24 mouse cellular contexts compared by ENCODE assay signal in genomic region chr1:82860391-82860790, GRCm38 (mm10). TPM values are rescaled to one million over a fixed set of nuclear protein-coding genes. Genes with fewer than 3 reads are reported as not detected.
DNase-seq lines count a peak whose midpoint lies in the region; ATAC-seq and TF ChIP-seq lines count a peak whose summit lies in the region.
"Had no signal": no experiment of that assay in that cellular context is flagged by ENCODE, and none has a peak within 500 bp of the region (broad histone marks: within the 10 kb centered on the region; RNA-seq: fewer than 3 reads in every experiment).

No protein-coding gene starts in this region.

- WGBS in limb, embryonic 11.5 days: 88% methylated on average over 4 of the region's 4 CpGs
- WGBS in limb, embryonic 10.5 days: over 99% methylated on average over 4 of the region's 4 CpGs
- WGBS in midbrain, embryonic 11.5 days: 97% methylated on average over 4 of the region's 4 CpGs
- 96% methylated on average over 4 of the region's 4 CpGs for WGBS in midbrain, postnatal 0 days
- 91% methylated on average over 4 of the region's 4 CpGs for WGBS in neural tube, embryonic 14.5 days

- H3K4me2 ChIP-seq in limb, embryonic 11.5 days (ENCODE audit: low read depth, severe bottlenecking): no peak overlapping the region
- H3K4me2 ChIP-seq in midbrain, embryonic 11.5 days: no peak overlapping the region
- no peak overlapping the region for H3K4me2 ChIP-seq in midbrain, postnatal 0 days (ENCODE audit: low read depth, low read length, poor library complexity, severe bottlenecking)
- H3K4me2 ChIP-seq in neural tube, embryonic 14.5 days (ENCODE audit: low read depth, low read length): no peak overlapping the region
- H3K4me2 ChIP-seq: heart, embryonic 11.5 days; liver, embryonic 13.5 days had no signal

- H3K27ac ChIP-seq in limb, embryonic 11.5 days (replicated peaks; ENCODE audit: low read depth, low read length): no peak overlapping the region
- H3K27ac ChIP-seq in limb, embryonic 10.5 days: no peak overlapping the region
- no peak overlapping the region for H3K27ac ChIP-seq in midbrain, embryonic 11.5 days (ENCODE audit: low read depth, low read length)
- no peak overlapping the region for H3K27ac ChIP-seq in midbrain, postnatal 0 days (ENCODE audit: low read depth, low read length)
- H3K27ac ChIP-seq in testis, adult 2 months (ENCODE audit: control insufficient read depth, insufficient read depth, low read depth, low read length): peak overlapping the region; percentile 73; the same call in 1 of the 2 replicates
- H3K27ac ChIP-seq in neural tube, embryonic 14.5 days (ENCODE audit: low read depth, low read length): no peak overlapping the region
- H3K27ac ChIP-seq: forebrain, embryonic 10.5 days; layer of hippocampus, adult 2 months; liver, embryonic 13.5 days had no signal

- ATAC-seq in limb, embryonic 11.5 days (ENCODE audit: insufficient number of reproducible peaks, low FRiP score, low TSS enrichment, low read depth): no peak
- ATAC-seq in midbrain, embryonic 11.5 days (ENCODE audit: low FRiP score): 0 out of 2 replicates have a peak, but pooled peaks have one; percentile 27
- ATAC-seq in midbrain, postnatal 0 days (ENCODE audit: low FRiP score): no peak
- ATAC-seq in neural tube, embryonic 14.5 days (ENCODE audit: low read depth): 0 out of 2 replicates have a peak, but pooled peaks have one; percentile 21
- ATAC-seq: forebrain, embryonic 16.5 days; lung, postnatal 0 days had no signal

- H3K4me1 ChIP-seq in limb, embryonic 11.5 days (ENCODE audit: control insufficient read depth, insufficient read depth, low read length): no peaks in the 10 kb centered on the region
- no peaks in the 10 kb centered on the region; the same call in 1 of the 2 replicates for H3K4me1 ChIP-seq in limb, embryonic 10.5 days
- H3K4me1 ChIP-seq in midbrain, embryonic 11.5 days (ENCODE audit: control insufficient read depth, insufficient read depth, low read length): no peaks in the 10 kb centered on the region
- no peaks in the 10 kb centered on the region for H3K4me1 ChIP-seq in midbrain, postnatal 0 days (ENCODE audit: insufficient read depth, low read length)
- H3K4me1 ChIP-seq in testis, adult 2 months (ENCODE audit: control insufficient read depth, insufficient read depth, low read length): no peaks in the 10 kb centered on the region
- H3K4me1 ChIP-seq in neural tube, embryonic 14.5 days (ENCODE audit: control insufficient read depth, insufficient read depth, low read length): no peaks in the 10 kb centered on the region
- H3K4me1 ChIP-seq: forebrain, embryonic 10.5 days had no signal

- no peak for TF ChIP-seq POLR2A in testis, adult 2 months (IDR thresholded peaks at IDR 0.05; ENCODE audit: control insufficient read depth, low read depth, low read length)

- H3K27me3 ChIP-seq in limb, embryonic 11.5 days (ENCODE audit: control insufficient read depth, insufficient read depth, low read length): no peaks in the 10 kb centered on the region
- no peaks in the 10 kb centered on the region for H3K27me3 ChIP-seq in limb, embryonic 10.5 days (ENCODE audit: low read depth, poor library complexity, severe bottlenecking)
- H3K27me3 ChIP-seq in midbrain, embryonic 11.5 days (ENCODE audit: control insufficient read depth, insufficient read depth, low read length): no peaks in the 10 kb centered on the region
- no peaks in the 10 kb centered on the region for H3K27me3 ChIP-seq in midbrain, postnatal 0 days (ENCODE audit: insufficient read depth, low read length)
- no peaks in the 10 kb centered on the region for H3K27me3 ChIP-seq in testis, adult 2 months (ENCODE audit: control insufficient read depth, insufficient read depth, low read length)
- H3K27me3 ChIP-seq in neural tube, embryonic 14.5 days (ENCODE audit: control insufficient read depth, insufficient read depth, low read length): no peaks in the 10 kb centered on the region
- H3K27me3 ChIP-seq: liver, embryonic 13.5 days had no signal

- no peak overlapping the region for H3K4me3 ChIP-seq in limb, embryonic 11.5 days (ENCODE audit: low read depth, low read length)
- H3K4me3 ChIP-seq in limb, embryonic 10.5 days: no peak overlapping the region
- H3K4me3 ChIP-seq in midbrain, embryonic 11.5 days (ENCODE audit: low read depth, low read length): no peak overlapping the region
- no peak overlapping the region for H3K4me3 ChIP-seq in midbrain, postnatal 0 days (ENCODE audit: low read depth, low read length)
- H3K4me3 ChIP-seq in testis, adult 2 months (ENCODE audit: control insufficient read depth, low read depth, low read length): peak overlapping the region; percentile 65
- no peak overlapping the region for H3K4me3 ChIP-seq in neural tube, embryonic 14.5 days (ENCODE audit: low read depth, low read length)
- H3K4me3 ChIP-seq: forebrain, embryonic 10.5 days; layer of hippocampus, adult 2 months; liver, embryonic 13.5 days had no signal

- peak; percentile 20 for DNase-seq in limb, embryonic 11.5 days (ENCODE audit: low spot score)
- DNase-seq in limb, embryonic 10.5 days (ENCODE audit: low spot score): no peak
- DNase-seq in midbrain, embryonic 11.5 days (ENCODE audit: low spot score, missing footprints): no peak
- DNase-seq in midbrain, postnatal 0 days (ENCODE audit: low spot score): no peak
- DNase-seq in testis, postnatal 10 days (ENCODE audit: low spot score): no peak
- DNase-seq in gastrocnemius, postnatal 4 days (ENCODE audit: low spot score in 2 of 2): no peak
- DNase-seq: adrenal gland, postnatal 36 days; cerebellum, adult 9-10 months; gastrocnemius, postnatal 10 days; heart, adult 11 months; kidney, adult 8-10 months; kidney, postnatal 14 days; liver, embryonic 13.5 days had no signal

- H3K36me3 ChIP-seq in limb, embryonic 11.5 days (ENCODE audit: control insufficient read depth, insufficient read depth, low read length): no peaks in the 10 kb centered on the region
- peaks cover 18% of the 10 kb centered on the region for H3K36me3 ChIP-seq in limb, embryonic 10.5 days
- no peaks in the 10 kb centered on the region for H3K36me3 ChIP-seq in midbrain, embryonic 11.5 days (ENCODE audit: control insufficient read depth, insufficient read depth, low read length)
- H3K36me3 ChIP-seq in midbrain, postnatal 0 days (ENCODE audit: insufficient read depth, low read length): 0 out of 2 replicates have a peak, but pooled peaks cover 3% of the 10 kb centered on the region
- H3K36me3 ChIP-seq in testis, adult 2 months (ENCODE audit: control insufficient read depth, insufficient read depth, low read length): no peaks in the 10 kb centered on the region; the same call in 1 of the 2 replicates
- no peaks in the 10 kb centered on the region for H3K36me3 ChIP-seq in neural tube, embryonic 14.5 days (ENCODE audit: control insufficient read depth, insufficient read depth, low read length)

- TF ChIP-seq CTCF in midbrain, postnatal 0 days (IDR thresholded peaks at IDR 0.05): no peak
- no peak for TF ChIP-seq CTCF in testis, adult 2 months (IDR thresholded peaks at IDR 0.05; ENCODE audit: control insufficient read depth, insufficient read depth, insufficient replicate concordance, low read depth, low read length)

- no peaks in the 10 kb centered on the region for H3K9me3 ChIP-seq in limb, embryonic 11.5 days (ENCODE audit: control insufficient read depth, low read length)
- H3K9me3 ChIP-seq in limb, embryonic 10.5 days (replicated peaks): no peaks in the 10 kb centered on the region
- H3K9me3 ChIP-seq in midbrain, embryonic 11.5 days (ENCODE audit: control insufficient read depth, low read length): no peaks in the 10 kb centered on the region
- H3K9me3 ChIP-seq in midbrain, postnatal 0 days (ENCODE audit: low read length): no peaks in the 10 kb centered on the region
- no peaks in the 10 kb centered on the region for H3K9me3 ChIP-seq in neural tube, embryonic 14.5 days (ENCODE audit: control insufficient read depth, low read length)
- H3K9me3 ChIP-seq: forebrain, embryonic 10.5 days; liver, embryonic 13.5 days had no signal

- no peak overlapping the region for H3K9ac ChIP-seq in limb, embryonic 11.5 days (ENCODE audit: low read length)
- H3K9ac ChIP-seq in midbrain, embryonic 11.5 days (ENCODE audit: low read length): no peak overlapping the region
- H3K9ac ChIP-seq in midbrain, postnatal 0 days (replicated peaks; ENCODE audit: low read length, poor library complexity, severe bottlenecking): no peak overlapping the region
- H3K9ac ChIP-seq in neural tube, embryonic 14.5 days (replicated peaks; ENCODE audit: low read depth, low read length): no peak overlapping the region
- H3K9ac ChIP-seq: liver, embryonic 13.5 days had no signal

RNA-seq across cellular contexts. Expression of gene Agfg1, which starts 21.1 kb away (rescaled TPM):
- polyA plus RNA-seq in limb, embryonic 11.5 days (2014; fragmentation: Nextera tagmentation; extraction: Ambion mirVana): 39.8 and 42.1 TPM in 2 replicates
- polyA plus RNA-seq in limb, embryonic 10.5 days (2016; fragmentation: Nextera tagmentation; extraction: Ambion mirVana): 26.9 and 30.5 TPM in 2 replicates
- polyA plus RNA-seq in midbrain, embryonic 11.5 days (2014; fragmentation: Nextera tagmentation; extraction: Ambion mirVana): 48.7 and 49.3 TPM in 2 replicates
- total RNA-seq in midbrain, postnatal 0 days (2014; rRNA removed): 101 and 107 TPM in 2 replicates
- polyA plus RNA-seq in midbrain, postnatal 0 days (2015; fragmentation: Nextera tagmentation; extraction: Ambion mirVana): 17.0 and 20.2 TPM in 2 replicates
- polyA plus RNA-seq in testis, adult 2 months (2012; rRNA removed): 145 and 150 TPM in 2 replicates
- 39.5 and 45.9 TPM in 2 replicates for polyA plus RNA-seq in neural tube, embryonic 14.5 days (2014; fragmentation: Nextera tagmentation; extraction: Ambion mirVana)
- total RNA-seq in gastrocnemius, postnatal 4 days (2021): 10 to 100 TPM; 37.1 to 41.4 TPM

RNA-seq across cellular contexts. Expression of gene A030005L19Rik, which starts 52.7 kb away (rescaled TPM):
- polyA plus RNA-seq in limb, embryonic 11.5 days (2014; fragmentation: Nextera tagmentation; extraction: Ambion mirVana): 0.33 TPM in 1 of 2 replicates, not detected in the other
- 0.19 TPM in 1 of 2 replicates, not detected in the other for polyA plus RNA-seq in limb, embryonic 10.5 days (2016; fragmentation: Nextera tagmentation; extraction: Ambion mirVana)
- 0.23 TPM in 1 of 2 replicates, not detected in the other for polyA plus RNA-seq in midbrain, embryonic 11.5 days (2014; fragmentation: Nextera tagmentation; extraction: Ambion mirVana)
- 0.33 TPM in 1 of 2 replicates, not detected in the other for total RNA-seq in midbrain, postnatal 0 days (2014; rRNA removed)
- polyA plus RNA-seq in midbrain, postnatal 0 days (2015; fragmentation: Nextera tagmentation; extraction: Ambion mirVana): 0.20 TPM in 1 of 2 replicates, not detected in the other
- 0.54 and 0.93 TPM in 2 replicates for polyA plus RNA-seq in testis, adult 2 months (2012; rRNA removed)
- polyA plus RNA-seq in neural tube, embryonic 14.5 days (2014; fragmentation: Nextera tagmentation; extraction: Ambion mirVana): not detected in 2 replicates
- total RNA-seq in gastrocnemius, postnatal 4 days (2021): not detected
- total RNA-seq: hematopoietic stem cell, adult 5-6 weeks; megakaryocyte progenitor cell, adult 5-6 weeks had no signal
- polyA plus RNA-seq: forebrain, embryonic 10.5 days; forebrain, embryonic 16.5 days; heart, postnatal 0 days; lung, postnatal 0 days; stomach, embryonic 14.5 days had no signal

Comparison
In these comparisons a context has a peak if more than half of its experiments do, and no peak if none do; other contexts are left out.
1. ATAC-seq: peak in midbrain, embryonic 11.5 days (single experiment) and neural tube, embryonic 14.5 days (single experiment); none in limb, embryonic 11.5 days (single experiment) and midbrain, postnatal 0 days (single experiment).